Mouse (Mus musculus): ENCODE results near the gene Syna.

The Syna gene

GRCm38 (mm10) chr5:134568030-134568429 lies 8.1 kb upstream of the Syna start:
- DNase-seq (ENCODE audit: extremely low spot score): no peak

DNA sequence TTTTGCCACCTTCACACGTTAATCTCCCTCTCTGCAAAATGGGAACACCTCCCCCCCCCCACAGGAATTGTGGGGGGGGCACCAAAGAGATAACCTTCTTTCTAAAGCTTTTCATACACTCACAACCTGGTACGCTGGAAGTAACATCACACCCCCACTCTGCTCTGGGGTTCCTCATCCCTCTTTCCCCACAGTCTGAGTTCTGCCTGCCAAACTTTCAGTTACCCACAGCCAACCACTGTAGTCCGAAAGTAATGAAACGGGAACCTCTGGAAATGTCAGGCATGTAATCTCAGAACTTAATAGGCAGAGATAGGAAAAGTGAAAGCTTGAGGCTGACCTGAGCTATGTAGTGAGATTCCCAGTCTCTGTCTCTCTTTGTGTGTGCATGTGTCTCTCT lies 7.5 kb upstream of the Syna start:
- DNase-seq (ENCODE audit: extremely low spot score): no peak

- no peak for DNase-seq (ENCODE audit: extremely low spot score)
These were observed 5.7 kb upstream of the Syna start for GRCm38 (mm10) chr5:134565696-134566095.

GRCm38 (mm10) chr5:134564272-134564671 lies 4.3 kb upstream of the Syna start:
- no peak for DNase-seq (ENCODE audit: extremely low spot score)

DNA sequence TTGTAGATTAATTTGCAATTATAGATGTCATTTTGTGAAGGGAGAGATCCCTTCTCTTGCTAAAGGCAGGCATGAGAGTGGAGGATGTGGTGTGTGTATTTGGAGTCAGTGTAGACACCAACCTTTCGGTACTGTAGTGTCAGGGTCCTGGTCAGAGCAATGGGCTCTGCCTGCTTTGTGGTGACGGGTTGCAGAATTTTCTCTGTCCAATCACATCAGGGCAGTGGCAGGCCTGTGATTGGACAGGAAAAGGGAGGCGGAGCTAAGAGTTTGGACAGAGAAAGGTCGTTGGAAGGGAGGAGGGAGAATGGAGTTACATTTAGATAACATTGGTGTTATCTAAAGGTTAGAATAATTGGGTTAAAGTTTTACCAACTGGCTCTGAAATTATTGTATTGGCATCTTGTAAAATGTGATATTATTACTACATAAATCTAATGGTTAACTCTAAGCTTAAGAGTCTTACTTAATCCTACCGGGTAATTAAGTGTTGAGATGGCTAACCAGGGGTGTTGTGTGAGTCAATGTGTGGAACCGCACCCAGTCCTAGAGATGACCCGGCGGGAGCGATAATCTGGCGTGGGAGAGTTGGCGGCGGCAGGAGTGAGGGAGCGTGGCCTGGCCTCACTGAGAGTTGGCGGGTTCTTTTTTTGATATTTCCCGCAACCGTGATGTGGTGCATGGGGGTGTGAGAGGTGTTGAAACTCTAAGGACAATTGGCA lies 640 bp upstream of the Syna start:
- no peak for DNase-seq (ENCODE audit: extremely low spot score)

DNA sequence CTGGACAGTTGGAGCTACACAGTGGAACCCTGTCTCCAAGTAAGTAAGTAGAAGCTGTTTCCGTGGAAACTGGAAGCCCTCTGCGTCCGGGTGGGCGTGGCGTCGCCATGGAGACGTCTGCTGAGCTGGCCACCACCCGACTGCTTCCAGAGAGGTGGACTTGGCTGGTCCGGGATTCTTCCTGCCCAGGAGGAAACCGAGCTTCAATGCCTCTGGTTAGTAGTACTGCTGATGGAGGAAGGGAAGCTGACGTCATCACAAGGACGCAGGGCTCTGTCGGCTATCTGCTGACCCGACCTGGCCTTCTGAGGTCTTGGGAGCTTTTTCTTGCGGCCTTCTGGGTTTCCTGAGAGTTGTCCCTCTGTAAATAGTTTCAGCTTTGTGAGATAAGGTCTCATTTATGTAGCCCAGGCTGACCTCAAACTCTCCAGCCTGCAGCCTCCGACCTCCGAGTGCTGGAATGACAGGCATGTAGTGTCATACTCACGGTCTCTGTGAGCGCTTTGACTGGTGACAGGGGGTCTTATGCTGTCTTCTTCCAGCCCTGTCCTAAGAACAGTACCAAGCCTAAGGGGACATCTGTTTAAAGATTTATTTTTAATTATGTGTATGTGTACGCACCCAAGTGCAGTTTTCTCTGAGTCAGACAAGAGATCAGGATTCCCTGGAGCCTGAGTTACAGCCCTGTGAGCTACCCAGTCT lies 4.4 kb downstream of the Syna start:
- DNase-seq (ENCODE audit: extremely low spot score): peak; percentile 85

GRCm38 (mm10) chr5:134553951-134554546 lies 5.9 kb downstream of the Syna start:
- no peak for DNase-seq (ENCODE audit: extremely low spot score)

DNA sequence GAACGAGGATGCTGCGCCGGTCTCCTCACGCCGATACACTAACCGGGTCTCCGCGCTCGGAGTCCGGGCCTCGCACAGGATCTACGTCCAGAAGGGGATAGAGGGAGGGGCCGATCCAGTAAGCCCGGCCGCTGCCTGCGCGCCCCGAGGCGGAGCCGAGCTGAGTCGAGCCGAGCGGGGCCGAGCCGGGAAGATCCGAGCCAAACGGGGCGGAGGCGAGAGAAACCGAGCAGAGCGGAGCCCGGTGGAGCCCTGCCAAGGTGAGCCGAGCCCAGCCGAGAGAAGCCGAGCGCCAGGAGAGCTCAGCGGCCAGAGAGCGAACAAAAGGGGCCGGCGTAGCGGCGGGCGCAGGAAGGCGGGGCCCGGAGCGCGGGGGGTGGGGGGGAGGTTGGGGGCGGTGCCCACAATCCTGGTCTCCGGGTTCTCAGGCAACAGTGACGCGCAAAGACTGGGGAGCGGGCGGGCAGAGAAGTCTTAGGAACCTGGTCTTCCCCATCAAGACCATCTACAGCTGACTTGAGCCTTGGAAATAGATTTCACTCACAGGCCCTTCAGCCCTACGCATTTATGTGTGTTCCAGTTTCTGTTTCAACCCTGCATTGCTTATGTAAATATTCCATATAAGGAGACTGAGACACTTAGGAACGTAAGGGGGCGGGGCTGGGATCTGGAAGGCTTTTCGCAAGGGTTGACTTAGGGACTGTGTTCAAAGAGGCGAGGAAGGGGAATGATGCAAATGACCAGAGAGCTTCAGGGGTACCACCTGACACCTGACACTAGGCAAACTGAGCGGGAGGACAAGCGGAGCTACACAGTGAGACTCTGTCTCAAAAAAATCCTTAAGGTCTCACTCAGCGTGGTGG lies 7.6 kb downstream of the Syna start, which contains the start of gene Clip2:
Gene Clip2, minus strand, starts transcription at position 325 of the 863 bp plus-strand sequence.
- peak; percentile 95 for DNase-seq (ENCODE audit: extremely low spot score)

- peak; percentile 44 for DNase-seq (ENCODE audit: extremely low spot score)
These were observed 8.5 kb downstream of the Syna start for GRCm38 (mm10) chr5:134551233-134552109.

DNA sequence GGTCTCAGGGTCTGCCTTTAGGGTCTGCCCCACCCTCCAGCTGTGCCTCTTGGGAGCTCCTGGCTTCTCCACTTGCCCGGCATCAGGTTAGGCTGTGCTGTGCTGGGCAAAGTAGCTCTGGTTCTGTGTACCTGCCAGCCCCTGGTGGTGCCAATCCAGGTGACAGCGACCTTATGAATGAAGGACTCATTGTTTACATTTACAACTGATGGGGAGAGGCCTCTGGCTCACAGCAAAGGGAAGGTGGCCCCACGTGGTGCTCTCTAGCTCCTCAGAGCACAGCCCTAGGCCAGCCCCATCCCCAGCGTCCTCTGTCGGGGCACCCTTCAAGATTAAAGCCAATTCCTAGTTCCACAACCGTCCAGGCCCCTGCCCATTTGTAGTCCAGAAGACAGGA lies 9.1 kb downstream of the Syna start:
- DNase-seq (ENCODE audit: extremely low spot score): no peak

DNA sequence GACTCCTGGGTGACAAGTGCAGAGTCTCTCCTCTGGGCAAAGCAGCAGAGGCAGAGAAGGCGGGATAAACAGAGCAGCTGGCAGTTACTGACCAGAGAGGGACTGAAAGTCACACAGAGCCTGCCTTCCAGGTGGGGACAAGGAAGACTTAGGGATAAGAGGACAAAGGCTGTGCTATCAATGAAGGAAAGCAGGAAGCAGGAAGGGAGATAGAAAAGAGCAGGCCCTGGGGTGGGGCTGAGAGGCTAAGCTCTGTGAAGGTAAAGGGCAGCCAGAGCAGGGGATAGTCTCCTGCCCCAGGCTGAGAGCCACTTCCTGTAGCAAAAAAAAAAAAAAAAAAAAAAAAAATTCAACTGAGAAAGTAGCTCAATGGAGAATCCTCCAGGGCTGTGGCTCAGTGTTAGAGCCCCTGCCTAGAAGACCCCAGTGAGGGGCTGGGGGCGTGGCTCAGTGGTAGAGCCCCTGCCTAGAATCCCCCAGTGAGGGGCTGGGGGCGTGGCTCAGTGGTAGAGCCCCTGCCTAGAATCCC lies 10.3 kb downstream of the Syna start:
- DNase-seq (ENCODE audit: extremely low spot score): no peak

GRCm38 (mm10) chr5:134548306-134548705 lies 11.7 kb downstream of the Syna start:
- DNase-seq (ENCODE audit: extremely low spot score): no peak

- no peak for DNase-seq (ENCODE audit: extremely low spot score)
These were observed 13.2 kb downstream of the Syna start for GRCm38 (mm10) chr5:134546790-134547189.

DNA sequence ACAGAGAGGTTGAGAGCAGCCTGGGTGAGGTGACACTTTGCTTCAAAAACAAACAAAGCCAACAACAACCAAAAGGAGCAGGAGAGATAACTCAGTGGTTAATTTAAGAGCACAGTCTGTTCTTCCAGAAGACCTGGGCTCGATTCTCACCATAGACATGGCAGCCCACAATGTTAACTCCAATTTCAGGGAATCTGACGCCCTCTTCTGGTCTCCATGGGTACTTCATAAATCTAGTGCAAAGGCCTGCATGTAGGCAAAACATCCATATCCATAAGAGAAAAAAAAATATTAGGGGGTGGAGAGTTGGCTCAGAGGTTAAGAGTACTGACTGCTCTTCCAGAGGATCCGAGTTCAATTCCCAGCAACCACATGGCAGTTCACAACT lies 14.7 kb downstream of the Syna start:
- DNase-seq (ENCODE audit: extremely low spot score): no peak

GRCm38 (mm10) chr5:134544516-134545241 lies 15.3 kb downstream of the Syna start:
- DNase-seq (ENCODE audit: extremely low spot score): peak; percentile 41

GRCm38 (mm10) chr5:134541640-134542039 lies 18.3 kb downstream of the Syna start:
- DNase-seq (ENCODE audit: extremely low spot score): peak; percentile 51

DNA sequence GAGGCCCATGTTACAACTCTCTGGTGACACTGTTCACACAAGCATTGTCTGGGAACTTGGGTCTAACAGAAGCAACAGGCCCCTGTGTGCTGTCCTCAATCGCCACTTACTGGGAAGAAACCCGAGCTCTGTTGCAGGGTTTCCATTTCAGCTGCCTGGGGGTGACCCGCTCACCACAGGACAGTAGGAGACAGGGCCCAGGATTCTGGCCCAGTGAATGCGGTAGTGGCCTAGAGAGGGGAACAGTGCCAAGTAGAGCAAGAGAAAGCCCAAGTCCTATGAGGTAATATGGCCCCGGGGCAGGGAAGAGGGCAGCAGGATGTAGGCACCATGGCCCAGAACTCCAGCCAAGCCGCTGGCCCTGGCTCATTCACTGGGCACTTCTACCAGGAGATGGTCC lies 19.1 kb downstream of the Syna start:
- DNase-seq (ENCODE audit: extremely low spot score): no peak

- DNase-seq (ENCODE audit: extremely low spot score): peak; percentile 84
These were observed 20.1 kb downstream of the Syna start for GRCm38 (mm10) chr5:134539891-134540290.

- no peak for DNase-seq (ENCODE audit: extremely low spot score)
These were observed 23.9 kb downstream of the Syna start for GRCm38 (mm10) chr5:134536036-134536435.

GRCm38 (mm10) chr5:134532417-134532816 lies 27.6 kb downstream of the Syna start:
- no peak for DNase-seq (ENCODE audit: extremely low spot score)
